Mouse (Mus musculus): ENCODE data around the gene Fdx1. TPM values are rescaled to one million over a fixed set of nuclear protein-coding genes. Genes with fewer than 3 reads are reported as not detected.

Fdx1 gene
- total RNA-seq (2021), result 10 to 100 TPM; 90.3 to 90.7 TPM

- peak; percentile 88 to 89 for DNase-seq
- intact Hi-C loops (cut with DNase I), result no loop called here
Measured at GRCm38 (mm10) chr9:51962975-51963701, at the start of gene Fdx1. Gene Fdx1, minus strand, starts transcription at chr9:51963556.

DNA sequence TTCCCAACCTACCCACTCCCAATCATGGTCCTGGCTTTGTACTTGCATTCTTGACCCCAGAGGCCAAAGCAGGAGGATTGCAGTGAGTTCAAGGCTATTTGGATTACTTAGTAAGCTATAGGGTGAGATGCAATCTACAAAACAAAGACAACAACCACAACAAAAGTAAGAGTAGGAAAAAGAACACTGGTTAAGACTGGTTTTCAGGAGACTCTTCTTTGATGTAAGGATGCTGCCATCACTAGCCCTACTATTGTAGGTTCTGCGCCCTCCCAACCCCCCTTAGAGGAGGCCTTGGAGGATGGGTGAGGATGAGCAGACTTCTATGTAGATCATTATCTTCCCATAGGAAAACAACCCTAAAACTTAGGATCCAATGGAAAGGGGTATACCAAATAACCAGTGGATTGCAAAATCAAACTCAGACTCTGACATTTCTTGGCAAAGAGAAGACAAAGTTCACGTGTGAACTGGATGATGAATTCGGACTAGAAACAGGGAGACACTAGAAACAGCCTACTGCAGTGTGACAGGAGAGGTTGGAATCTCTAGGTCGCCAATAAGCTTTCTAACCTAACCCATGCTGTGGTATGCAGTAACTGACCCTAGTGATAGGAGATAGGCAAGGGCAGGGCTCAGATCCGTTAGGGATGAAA is 49.6 kb upstream of the Fdx1 start:
- intact Hi-C loops (cut with DNase I), result no loop called here

DNA sequence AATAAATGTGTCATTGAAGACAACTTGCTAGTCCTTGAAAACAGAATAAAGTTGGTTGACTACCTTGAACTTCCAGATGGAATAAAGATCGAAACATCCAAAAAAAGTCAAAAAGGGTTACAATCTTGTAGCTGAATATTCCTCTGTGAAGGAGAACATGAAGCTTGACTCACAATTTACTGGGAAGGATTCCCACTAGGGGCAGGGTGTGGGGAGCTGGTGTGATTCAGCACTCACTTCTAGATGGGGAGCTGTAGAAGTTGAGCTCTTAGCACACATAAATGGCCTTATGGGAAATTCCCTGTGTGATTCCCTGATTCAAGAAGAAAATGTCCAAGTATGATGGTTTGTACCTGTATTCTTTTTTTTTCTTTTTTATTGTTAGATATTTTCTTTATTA is 49.0 kb upstream of the Fdx1 start:
- intact Hi-C loops (cut with DNase I), result no loop called here
- DNase-seq, result no peak

More for the DNA sequence above, 49.6 kb upstream of the Fdx1 start:
- no peak for DNase-seq

DNA sequence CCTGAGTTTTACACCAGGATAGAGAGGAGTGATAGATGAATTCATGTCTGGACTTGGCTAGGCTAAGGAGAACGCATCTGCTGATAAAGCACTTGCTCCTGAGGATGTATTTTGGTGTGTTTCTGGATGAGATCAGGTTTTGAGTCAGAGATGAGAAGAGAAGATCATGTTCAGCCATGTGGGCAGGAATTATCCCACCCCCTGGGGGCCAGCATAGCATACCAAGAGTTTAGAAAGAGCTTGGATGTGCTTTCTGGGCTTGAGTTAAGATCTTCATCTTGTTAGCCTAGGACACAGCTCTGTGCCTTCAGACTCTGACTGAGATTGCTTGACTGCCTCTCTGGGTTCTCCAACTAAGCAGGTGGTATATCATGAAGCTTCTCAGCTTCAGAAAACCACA is 45.2 kb upstream of the Fdx1 start:
- DNase-seq, result no peak
- intact Hi-C loops (cut with DNase I), result no loop called here

DNA sequence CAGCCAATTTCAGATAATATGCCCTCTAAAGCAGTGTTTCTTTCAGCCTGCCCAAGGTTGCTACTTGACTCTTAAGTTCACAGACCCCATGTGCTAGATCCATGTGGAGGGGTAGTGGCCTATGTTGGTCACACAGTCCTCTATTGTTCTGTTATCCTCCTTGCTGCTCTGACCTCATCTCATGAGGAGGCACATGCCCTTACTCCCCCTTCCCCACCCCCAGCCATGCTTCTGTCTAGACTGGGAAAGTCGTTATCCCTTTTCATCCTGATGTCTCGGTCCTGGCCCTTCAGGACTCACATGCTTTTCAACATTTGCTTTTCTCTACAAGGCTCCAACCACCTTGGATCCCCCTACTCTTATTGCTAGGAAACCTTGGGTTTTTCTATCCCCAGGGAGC is 44.0 kb upstream of the Fdx1 start:
- DNase-seq, result no peak
- intact Hi-C loops (cut with DNase I), result no loop called here

DNA sequence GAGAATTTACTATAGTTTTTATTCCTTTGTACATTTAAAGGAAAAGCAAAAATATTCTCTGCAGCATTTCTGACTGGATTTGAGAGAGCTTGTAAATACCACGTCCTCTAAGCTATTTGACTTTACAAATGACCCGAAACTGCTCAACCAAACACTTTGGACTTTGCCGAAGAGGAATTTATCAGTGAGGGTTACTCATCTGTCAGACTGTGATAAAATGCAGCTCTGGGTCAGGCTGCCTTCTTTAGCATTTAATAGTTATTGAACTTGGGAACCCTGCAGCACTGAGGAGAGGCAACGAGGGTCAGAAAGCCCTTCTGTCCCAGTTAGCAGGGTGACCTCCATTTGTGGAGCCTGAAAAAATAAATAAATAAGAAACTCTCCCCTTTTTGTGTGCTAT is 40.1 kb upstream of the Fdx1 start:
- DNase-seq, result no peak
- intact Hi-C loops (cut with DNase I), result no loop called here

DNA sequence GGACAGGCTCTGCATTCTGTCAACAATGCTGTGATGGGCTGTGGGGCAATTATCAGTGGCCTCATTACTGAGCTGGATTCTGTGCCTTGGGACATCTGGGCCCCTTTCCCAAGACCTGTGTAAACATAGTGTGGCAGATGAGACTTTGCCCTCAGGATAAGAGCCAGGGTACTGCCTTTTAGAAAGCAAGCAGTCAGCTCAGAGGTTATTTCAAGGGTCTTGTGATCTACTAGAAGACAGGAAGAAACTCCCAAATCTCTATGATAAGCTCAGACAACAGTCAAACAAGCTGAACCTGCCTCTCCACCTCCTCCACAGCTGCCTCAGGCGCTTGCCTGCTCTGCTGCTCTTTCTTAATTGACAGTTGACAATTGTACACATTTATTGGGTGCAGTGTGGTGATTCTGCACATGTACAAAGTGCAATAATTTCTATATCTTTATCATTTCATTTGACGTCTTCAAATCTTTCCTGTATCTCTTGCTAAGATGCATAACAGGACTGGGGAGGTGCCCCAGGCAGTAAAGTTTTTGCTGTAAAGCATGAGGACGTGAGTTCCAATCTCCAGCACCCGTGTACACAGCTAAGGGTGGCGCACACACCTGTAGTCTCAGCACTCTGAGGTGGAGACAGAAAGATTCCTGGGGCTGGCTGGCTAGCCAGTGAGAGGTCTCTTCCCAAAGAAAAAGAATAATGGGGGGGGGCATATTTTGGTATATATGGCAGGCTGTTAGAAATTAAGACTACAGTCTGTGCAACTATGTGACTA is 32.2 kb upstream of the Fdx1 start:
- intact Hi-C loops (cut with DNase I), result no loop called here
- DNase-seq, result no peak

DNA sequence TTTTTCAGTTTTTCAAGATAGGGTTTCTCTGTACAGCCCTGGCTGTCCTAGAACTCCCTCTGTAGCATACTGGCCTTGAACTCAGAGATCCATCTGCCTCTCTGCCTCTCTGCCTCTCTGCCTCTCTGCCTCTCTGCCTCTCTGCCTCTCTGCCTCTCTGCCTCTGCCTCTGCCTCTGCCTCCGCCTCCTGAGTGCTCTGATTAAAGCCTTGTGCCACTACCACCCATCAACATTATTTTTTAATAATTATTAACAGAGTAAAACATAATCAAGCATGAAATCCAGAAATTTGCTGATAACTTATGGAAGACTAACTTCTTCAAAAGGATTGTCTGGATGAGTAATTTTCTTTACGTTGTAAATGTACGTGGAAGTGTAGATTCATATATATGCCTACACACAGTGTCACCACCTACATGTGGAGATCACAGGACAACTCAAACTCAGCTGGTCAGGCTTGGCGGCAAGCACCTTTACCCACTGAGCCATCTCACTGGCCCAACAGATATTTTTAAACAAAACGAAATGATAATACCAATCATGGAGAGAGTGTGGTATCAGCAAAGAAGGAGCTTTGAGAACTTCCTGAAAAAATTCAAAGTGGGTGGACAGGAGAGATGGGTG is 31.4 kb upstream of the Fdx1 start:
- intact Hi-C loops (cut with DNase I), result loop anchor here (5.0 kb wide), 2 partner anchors 53 to 173 kb away; partner anchors contain the start of genes Rdx and Zc3h12c
- no peak for DNase-seq

GRCm38 (mm10) chr9:51993486-51994275 is 30.3 kb upstream of the Fdx1 start:
- peak in 1 of 2 experiments; percentile 40 for DNase-seq
- intact Hi-C loops (cut with DNase I), result loop anchor here (5.0 kb wide), 2 partner anchors 54 to 174 kb away; partner anchors contain the start of genes Rdx and Zc3h12c

DNA sequence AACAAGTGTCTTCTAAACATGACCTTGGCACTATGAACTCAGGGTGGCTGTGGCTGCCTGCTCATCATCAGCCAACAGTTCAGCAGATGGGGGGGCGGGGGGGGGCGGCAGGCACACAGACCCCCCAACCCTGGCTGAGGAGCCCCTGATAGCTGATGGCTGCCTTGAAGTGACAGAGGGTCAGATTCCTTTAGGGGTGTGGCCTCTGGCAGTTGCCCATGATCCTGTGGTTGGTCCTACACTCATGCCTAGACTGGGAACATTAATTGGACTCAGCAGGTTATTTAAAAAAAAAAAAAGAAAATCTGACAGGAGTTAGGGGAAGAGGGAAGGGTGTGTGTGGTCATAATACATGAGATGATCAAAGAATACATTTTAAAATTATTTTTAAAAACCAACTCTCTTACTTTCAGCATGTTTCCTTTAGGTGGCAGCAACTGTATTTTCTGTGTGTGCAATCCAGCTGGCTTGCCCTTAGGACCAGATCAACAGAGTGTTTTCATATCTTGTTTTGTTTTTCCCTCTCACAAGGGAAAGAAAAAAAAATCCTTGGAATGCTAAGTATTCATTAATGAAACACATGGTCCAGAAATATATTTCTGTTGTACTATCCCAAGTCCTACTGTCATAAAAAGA is 28.0 kb upstream of the Fdx1 start:
- DNase-seq, result peak in 1 of 2 experiments; percentile 12
- intact Hi-C loops (cut with DNase I), result loop anchor here (1.0 to 5.0 kb wide), 4 partner anchors 56 to 295 kb away; partner anchors contain the start of genes Rdx and Zc3h12c

GRCm38 (mm10) chr9:51990828-51991227 is 27.5 kb upstream of the Fdx1 start:
- DNase-seq, result peak; percentile 37 to 69
- intact Hi-C loops (cut with DNase I), result loop anchor here (1.0 to 5.0 kb wide), 4 partner anchors 56 to 296 kb away; partner anchors contain the start of genes Rdx and Zc3h12c

DNA sequence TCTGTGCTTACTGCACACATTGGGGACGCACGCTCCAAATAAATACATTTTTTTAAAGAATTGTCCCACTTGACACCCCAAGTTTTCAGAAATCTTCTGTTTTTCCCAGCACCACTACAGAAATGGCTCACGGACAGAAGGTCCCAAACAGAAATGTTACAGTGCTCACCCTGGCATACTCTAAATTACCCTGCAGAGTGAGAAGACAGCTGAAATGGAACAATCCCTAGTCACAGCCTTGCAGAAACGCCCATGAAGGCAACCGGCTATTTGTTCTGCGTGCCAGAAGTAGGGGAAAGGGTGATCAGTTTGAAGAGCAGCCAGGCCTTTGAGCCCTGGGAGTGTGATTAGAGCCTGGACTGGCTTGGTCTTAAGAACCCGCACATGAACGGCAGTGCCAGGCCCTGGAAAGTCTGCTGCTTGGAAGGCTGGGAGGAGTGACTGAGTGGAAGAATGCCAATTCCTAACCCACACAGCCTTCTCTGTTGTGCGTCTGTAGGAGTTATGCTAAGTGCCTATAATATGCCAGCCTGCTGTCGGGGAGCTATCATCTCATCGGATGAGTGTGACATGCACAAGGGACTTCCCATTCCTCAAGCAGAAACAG is 22.2 kb upstream of the Fdx1 start:
- peak in 1 of 2 experiments; percentile 27 for DNase-seq
- intact Hi-C loops (cut with DNase I), result no loop called here

GRCm38 (mm10) chr9:51981131-51981530 is 17.8 kb upstream of the Fdx1 start:
- peak in 1 of 2 experiments; percentile 20 for DNase-seq
- intact Hi-C loops (cut with DNase I), result no loop called here

- intact Hi-C loops (cut with DNase I), result loop anchor here (5.0 kb wide), 1 partner anchor 308 kb away; no protein-coding TSS in a partner anchor
- DNase-seq, result no peak
Measured at GRCm38 (mm10) chr9:51979301-51979700, 15.9 kb upstream of the Fdx1 start.

GRCm38 (mm10) chr9:51978545-51979259 is 15.3 kb upstream of the Fdx1 start:
- DNase-seq, result no peak
- intact Hi-C loops (cut with DNase I), result loop anchor here (5.0 kb wide), 1 partner anchor 309 kb away; no protein-coding TSS in a partner anchor

DNA sequence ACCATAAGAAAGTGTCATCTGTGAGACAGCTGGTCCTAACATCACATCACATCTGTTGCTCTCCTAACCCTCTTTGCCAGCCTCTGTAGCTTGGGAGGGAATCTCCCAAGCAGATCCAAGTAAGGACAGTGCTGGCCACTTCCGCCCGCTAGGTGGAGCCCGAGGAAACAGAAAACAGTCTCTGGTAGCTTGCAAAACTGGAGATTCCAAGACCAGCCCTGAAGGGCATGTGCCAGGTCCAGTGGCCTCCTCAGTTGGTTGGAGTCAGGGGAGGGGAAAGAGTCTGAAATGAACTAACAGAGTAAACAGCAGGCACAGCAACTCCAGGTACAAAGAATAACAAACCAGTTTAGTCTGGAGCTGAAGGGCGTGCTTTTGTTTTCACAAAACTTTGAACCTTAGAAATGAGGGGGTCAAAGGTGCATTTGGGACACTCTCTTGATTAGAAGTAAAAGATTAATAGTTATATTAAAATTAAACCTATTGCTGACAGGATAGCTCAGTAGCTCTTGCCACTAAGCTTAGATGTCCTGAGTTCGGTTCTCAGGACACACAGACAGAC is 14.2 kb upstream of the Fdx1 start:
- intact Hi-C loops (cut with DNase I), result loop anchor here (1.0 to 5.0 kb wide), 2 partner anchors 121 to 310 kb away; no protein-coding TSS in a partner anchor
- peak; percentile 84 to 90 for DNase-seq

GRCm38 (mm10) chr9:51974871-51975270 is 11.5 kb upstream of the Fdx1 start:
- intact Hi-C loops (cut with DNase I), result loop anchor here (5.0 kb wide), 1 partner anchor 312 kb away; no protein-coding TSS in a partner anchor
- no peak for DNase-seq

DNA sequence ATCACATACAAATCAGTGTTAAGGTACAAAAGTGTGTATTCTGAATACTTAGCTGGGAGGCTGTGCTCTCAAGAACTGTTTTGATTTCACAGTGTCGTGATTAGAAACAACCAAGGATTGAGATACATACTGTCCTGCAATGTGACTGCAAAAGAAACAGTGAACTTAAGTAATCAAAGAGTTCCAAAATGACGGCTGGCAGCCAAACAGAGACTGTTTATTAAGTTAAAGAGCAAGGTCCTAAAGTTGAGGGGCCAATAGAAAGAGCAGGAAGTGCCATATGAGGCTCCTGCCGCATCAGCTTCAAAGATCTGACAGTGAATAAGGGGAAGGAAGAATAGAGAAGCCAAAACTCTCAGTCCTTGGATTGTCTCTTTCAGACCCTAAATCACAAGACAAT is 10.5 kb upstream of the Fdx1 start:
- no peak for DNase-seq
- intact Hi-C loops (cut with DNase I), result no loop called here

All from heart, postnatal 10 days (tissue).